Mouse (Mus musculus) olfactory bulb, adult 2 months (tissue): ENCODE measurements around the gene Naa15.
"Not testable (repeated sequence)": the region's sequence is repeated elsewhere in the genome, so short reads cannot be mapped to it uniquely, and the experiment has no call there.

Experiments used
- CTCF ChIP-seq: fragments of 200-500 bp; IDR thresholded peaks from 2 replicates; pipeline ENCODE4 v1.5.1; 2012; ENCODE audit warnings: low read depth, mild to moderate bottlenecking, low read length, moderate library complexity; ENCODE audit not compliant: insufficient read depth
- POLR2A ChIP-seq: fragments of 200-500 bp; IDR thresholded peaks from 2 replicates; pipeline ENCODE4 v1.6.1; 2012; ENCODE audit warnings: mild to moderate bottlenecking, low read depth, low read length, moderate library complexity; ENCODE audit not compliant: insufficient read depth

GRCm38 (mm10) chr3:51434364-51434763 lies 19.4 kb downstream of the Naa15 start:
- not testable (repeated sequence) for TF ChIP-seq POLR2A, CTCF
